Mouse (Mus musculus): ENCODE data around the gene Gpx4. TPM values are rescaled to one million over a fixed set of nuclear protein-coding genes. Genes with fewer than 3 reads are reported as not detected.

The Gpx4 gene
- polyA plus RNA-seq, 1 experiment from 2014 or later, result 1,519 TPM

DNA sequence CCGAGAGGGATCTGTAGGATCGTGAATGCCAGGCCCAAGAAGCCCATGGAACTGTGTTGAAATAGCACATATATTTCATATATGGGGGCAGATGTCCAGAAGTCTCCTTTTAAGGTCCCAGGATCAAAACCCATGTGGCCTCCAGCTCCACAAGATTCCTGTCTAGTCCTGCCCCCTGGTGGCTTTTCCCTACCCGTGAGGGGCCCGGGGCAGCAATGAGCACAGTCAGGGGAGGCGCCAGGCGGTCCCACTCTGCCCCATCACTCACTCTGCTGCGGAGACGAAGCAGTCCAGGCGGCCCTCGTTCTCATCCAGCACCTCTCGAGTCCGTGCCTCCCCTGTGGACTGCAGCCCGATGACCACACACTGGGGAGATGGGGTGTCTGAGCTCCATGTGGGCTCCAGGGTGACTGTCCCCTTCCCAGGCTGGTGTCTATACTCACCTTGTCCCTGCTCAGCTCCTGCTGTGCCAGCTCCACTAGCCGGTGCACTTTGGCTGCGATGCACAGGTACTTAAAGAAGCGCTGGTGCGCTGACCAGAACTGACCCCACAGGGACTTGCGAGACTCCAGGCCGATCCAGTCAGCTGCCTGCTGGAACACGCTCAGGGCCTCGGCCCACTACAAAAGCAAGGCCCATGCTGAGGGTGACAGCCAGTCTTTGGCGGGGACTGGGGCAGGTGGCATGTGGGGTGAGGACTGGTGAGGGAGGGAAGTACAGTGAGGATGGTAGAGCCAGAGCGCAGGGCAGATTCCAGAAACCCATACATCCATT lies 17.1 kb downstream of the Gpx4 start:
- Histone ChIP-seq H3K9me3 (ENCODE audit: control insufficient read depth) (no peaks in the 10 kb centered on the region), H3K4me3 (ENCODE audit: low read depth, low read length) (no peak overlapping the region), H3K27ac (ENCODE audit: low read depth, low read length) (no peak overlapping the region), H3K27me3 (replicated peaks; ENCODE audit: control insufficient read depth, insufficient read depth, low read length) (no peaks in the 10 kb centered on the region), H3K9ac (ENCODE audit: low read depth, low read length) (no peak overlapping the region), H3K4me2 (replicated peaks; ENCODE audit: low read depth) (no peak overlapping the region), H3K36me3 (ENCODE audit: control insufficient read depth, insufficient read depth) (peaks cover 91% of the 10 kb centered on the region), H3K4me1 (replicated peaks; ENCODE audit: control insufficient read depth, insufficient read depth, low read length) (no peaks in the 10 kb centered on the region)
- no peak for ATAC-seq
- WGBS, result 79% methylated on average over 23 of the region's 23 CpGs
- peak; percentile 42 for TF ChIP-seq CTCF (IDR thresholded peaks at IDR 0.05; ENCODE audit: low read depth)

DNA sequence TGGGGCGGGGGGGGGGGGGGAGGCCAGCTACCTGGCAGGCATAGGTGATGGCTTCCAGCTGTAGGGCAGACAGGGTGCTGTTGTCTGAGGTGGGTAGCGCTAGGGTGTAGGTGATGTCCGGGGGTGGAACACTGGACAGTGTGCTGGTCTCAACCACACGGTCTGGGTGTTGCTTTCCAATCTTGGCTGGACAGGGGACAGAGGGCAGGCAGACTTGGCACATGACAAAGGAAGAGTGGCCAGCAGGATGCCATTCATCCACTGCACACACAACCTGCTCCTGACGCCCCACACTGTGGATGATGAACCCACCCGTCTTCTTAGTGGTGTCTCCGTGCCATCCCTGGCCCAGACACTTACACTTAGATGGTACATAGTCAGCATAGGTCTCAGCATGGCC lies 22.3 kb downstream of the Gpx4 start:
- no peak for TF ChIP-seq CTCF (IDR thresholded peaks at IDR 0.05; ENCODE audit: low read depth)
- H3K4me3 ChIP-seq (ENCODE audit: low read depth, low read length), result no peak overlapping the region
- no peak overlapping the region for H3K9ac ChIP-seq (ENCODE audit: low read depth, low read length)
- 93% methylated on average over 6 of the region's 7 CpGs for WGBS
- no peaks in the 10 kb centered on the region for H3K27me3 ChIP-seq (replicated peaks; ENCODE audit: control insufficient read depth, insufficient read depth, low read length)
- H3K4me2 ChIP-seq (replicated peaks; ENCODE audit: low read depth), result no peak overlapping the region
- no peaks in the 10 kb centered on the region for H3K9me3 ChIP-seq (ENCODE audit: control insufficient read depth)
- no peak for ATAC-seq
- peaks cover 69% of the 10 kb centered on the region for H3K36me3 ChIP-seq (ENCODE audit: control insufficient read depth, insufficient read depth)
- H3K4me1 ChIP-seq (replicated peaks; ENCODE audit: control insufficient read depth, insufficient read depth, low read length), result peaks cover 5% of the 10 kb centered on the region; the same call in 1 of the 2 replicates
- no peak overlapping the region for H3K27ac ChIP-seq (ENCODE audit: low read depth, low read length)

DNA sequence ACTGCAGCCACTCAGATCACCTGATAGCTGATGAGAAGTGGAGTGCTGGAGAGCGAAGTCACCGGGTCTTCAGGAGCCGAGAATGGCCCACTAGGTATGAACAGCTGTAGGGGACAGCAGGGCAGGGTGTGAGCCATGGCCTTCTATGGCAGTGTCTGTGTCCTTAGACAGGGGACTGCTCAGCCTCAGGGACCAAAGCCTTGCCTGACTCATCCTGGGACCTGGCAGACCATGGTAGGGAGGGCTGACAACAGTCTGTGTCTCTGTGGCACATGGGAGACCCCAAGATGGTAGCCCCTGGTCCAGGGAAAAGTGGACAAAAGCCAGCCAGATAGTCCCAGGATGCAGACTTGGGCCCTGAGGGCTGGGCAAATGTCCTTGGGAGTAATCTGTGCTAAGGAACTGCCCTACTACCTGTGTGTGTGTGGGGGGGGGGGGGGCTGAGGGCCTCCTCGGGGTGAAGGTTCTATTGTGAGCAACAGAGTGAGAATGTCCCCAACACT lies 23.0 kb downstream of the Gpx4 start:
- Histone ChIP-seq H3K4me1 (replicated peaks; ENCODE audit: control insufficient read depth, insufficient read depth, low read length) (peaks cover 5% of the 10 kb centered on the region; the same call in 1 of the 2 replicates), H3K27ac (ENCODE audit: low read depth, low read length) (no peak overlapping the region; the same call in 1 of the 2 replicates), H3K36me3 (ENCODE audit: control insufficient read depth, insufficient read depth) (peaks cover 65% of the 10 kb centered on the region), H3K4me3 (ENCODE audit: low read depth, low read length) (no peak overlapping the region), H3K27me3 (replicated peaks; ENCODE audit: control insufficient read depth, insufficient read depth, low read length) (no peaks in the 10 kb centered on the region), H3K9me3 (ENCODE audit: control insufficient read depth) (no peaks in the 10 kb centered on the region), H3K4me2 (replicated peaks; ENCODE audit: low read depth) (no peak overlapping the region), H3K9ac (ENCODE audit: low read depth, low read length) (no peak overlapping the region)
- no peak for ATAC-seq
- TF ChIP-seq CTCF (IDR thresholded peaks at IDR 0.05; ENCODE audit: low read depth), result no peak
- WGBS, result 86% methylated on average over 4 of the region's 4 CpGs

DNA sequence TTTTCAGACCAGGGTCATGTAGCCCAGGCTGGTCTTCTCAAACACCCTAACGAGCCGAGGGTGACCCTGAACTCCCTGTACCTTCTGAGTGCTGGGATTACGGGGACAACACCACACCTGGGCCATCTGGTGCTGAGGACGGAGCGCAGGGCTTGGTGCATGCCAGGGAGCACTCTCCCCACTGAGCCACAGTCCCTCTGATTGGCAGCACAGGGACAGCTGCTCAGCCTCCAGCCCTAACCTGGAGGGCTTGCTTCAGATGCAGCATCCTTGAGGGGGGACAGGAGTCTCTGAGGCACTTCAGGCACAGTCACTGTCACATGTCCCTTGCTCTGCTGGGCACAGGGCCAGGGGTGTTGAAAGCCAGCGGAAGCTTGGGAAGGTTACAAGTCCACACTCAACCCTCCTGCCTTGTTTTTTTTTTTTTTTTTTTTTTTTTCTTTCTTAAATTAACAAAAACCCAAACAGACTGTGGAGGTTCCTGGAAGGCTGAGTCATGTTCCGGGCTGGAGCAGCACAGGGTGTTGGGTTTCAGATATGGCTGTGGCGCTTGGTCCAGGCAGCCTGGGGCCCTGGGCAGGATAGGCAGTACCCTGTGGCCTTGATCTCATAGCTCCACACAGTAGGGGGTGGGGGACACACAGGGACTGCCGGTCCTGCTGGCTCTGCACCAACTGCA lies 24.0 kb downstream of the Gpx4 start:
- no peak overlapping the region for H3K4me3 ChIP-seq (ENCODE audit: low read depth, low read length)
- no peak overlapping the region; the same call in 1 of the 2 replicates for H3K9ac ChIP-seq (ENCODE audit: low read depth, low read length)
- no peaks in the 10 kb centered on the region for H3K9me3 ChIP-seq (ENCODE audit: control insufficient read depth)
- no peak for TF ChIP-seq CTCF (IDR thresholded peaks at IDR 0.05; ENCODE audit: low read depth)
- peak; percentile 58 for ATAC-seq
- WGBS, result 54% methylated on average over 9 of the region's 9 CpGs
- H3K4me1 ChIP-seq (replicated peaks; ENCODE audit: control insufficient read depth, insufficient read depth, low read length), result peaks cover 5% of the 10 kb centered on the region; the same call in 1 of the 2 replicates
- H3K27me3 ChIP-seq (replicated peaks; ENCODE audit: control insufficient read depth, insufficient read depth, low read length), result no peaks in the 10 kb centered on the region
- H3K4me2 ChIP-seq (replicated peaks; ENCODE audit: low read depth), result peak overlapping the region; percentile 28; the same call in 1 of the 2 replicates
- peak overlapping the region; percentile 66 for H3K27ac ChIP-seq (ENCODE audit: low read depth, low read length)
- peaks cover 61% of the 10 kb centered on the region for H3K36me3 ChIP-seq (ENCODE audit: control insufficient read depth, insufficient read depth)

- no peak for TF ChIP-seq CTCF (IDR thresholded peaks at IDR 0.05; ENCODE audit: low read depth)
- Histone ChIP-seq H3K36me3 (ENCODE audit: control insufficient read depth, insufficient read depth) (peaks cover 56% of the 10 kb centered on the region), H3K4me1 (replicated peaks; ENCODE audit: control insufficient read depth, insufficient read depth, low read length) (peaks cover 5% of the 10 kb centered on the region; the same call in 1 of the 2 replicates), H3K27me3 (replicated peaks; ENCODE audit: control insufficient read depth, insufficient read depth, low read length) (no peaks in the 10 kb centered on the region), H3K9ac (ENCODE audit: low read depth, low read length) (no peak overlapping the region; the same call in 1 of the 2 replicates), H3K4me2 (replicated peaks; ENCODE audit: low read depth) (peak overlapping the region; percentile 28; the same call in 1 of the 2 replicates), H3K4me3 (ENCODE audit: low read depth, low read length) (no peak overlapping the region), H3K27ac (ENCODE audit: low read depth, low read length) (peak overlapping the region; percentile 66), H3K9me3 (ENCODE audit: control insufficient read depth) (no peaks in the 10 kb centered on the region)
- no peak for ATAC-seq
- 68% methylated on average over 3 of the region's 3 CpGs for WGBS
Observed at GRCm38 (mm10) chr10:80071516-80071900, 24.5 kb downstream of the Gpx4 start.

Data from intestine, postnatal 0 days (tissue).